Mouse (Mus musculus) CH12.LX (cell line): ENCODE data around the gene B3gntl1.

Experiments
- CTCF ChIP-seq, 2 experiments: IDR thresholded peaks in 1 of 2; conservative IDR thresholded peaks in 1 of 2; 2 replicates each; pipeline ENCODE4 v1.5.1; 2011 to 2012; ENCODE audit warnings: low read depth in 2 of 2, low read length in 2 of 2, improper control_type of control experiment in 1 of 2, inconsistent platforms in 1 of 2, mild to moderate bottlenecking in 1 of 2, moderate library complexity in 1 of 2
- PAX5 ChIP-seq: IDR thresholded peaks from 2 replicates; pipeline ENCODE4 v1.6.1; 2012; ENCODE audit warnings: low read length, inconsistent platforms, mixed read lengths
- ZC3H11A ChIP-seq: IDR thresholded peaks from 2 replicates; pipeline ENCODE4 v1.6.1; 2012; ENCODE audit warnings: low read depth, mild to moderate bottlenecking, inconsistent platforms, low read length, improper control_type of control experiment

GRCm38 (mm10) chr11:121629529-121629928 is 43.4 kb downstream of the B3gntl1 start:
- no peak for TF ChIP-seq PAX5
- TF ChIP-seq CTCF (conservative IDR thresholded peaks at IDR 0.05 in 1 of 2, IDR thresholded peaks at IDR 0.05 in 1 of 2; ENCODE audit: low read depth in 2 of 2, low read length in 2 of 2) = no peak
- no peak for TF ChIP-seq ZC3H11A
